Mouse (Mus musculus): ENCODE results near the gene Zfp87. TPM values are rescaled to one million over a fixed set of nuclear protein-coding genes. Genes with fewer than 3 reads are reported as not detected.

Gene Zfp87
- polyA plus RNA-seq (2014; fragmentation: Illumina TruSeq; extraction: RNeasy Lipid Tissue Mini Kit (QIAGEN cat#74804); ENCODE audit: low read depth, low replicate concordance): 23.8 TPM

DNA sequence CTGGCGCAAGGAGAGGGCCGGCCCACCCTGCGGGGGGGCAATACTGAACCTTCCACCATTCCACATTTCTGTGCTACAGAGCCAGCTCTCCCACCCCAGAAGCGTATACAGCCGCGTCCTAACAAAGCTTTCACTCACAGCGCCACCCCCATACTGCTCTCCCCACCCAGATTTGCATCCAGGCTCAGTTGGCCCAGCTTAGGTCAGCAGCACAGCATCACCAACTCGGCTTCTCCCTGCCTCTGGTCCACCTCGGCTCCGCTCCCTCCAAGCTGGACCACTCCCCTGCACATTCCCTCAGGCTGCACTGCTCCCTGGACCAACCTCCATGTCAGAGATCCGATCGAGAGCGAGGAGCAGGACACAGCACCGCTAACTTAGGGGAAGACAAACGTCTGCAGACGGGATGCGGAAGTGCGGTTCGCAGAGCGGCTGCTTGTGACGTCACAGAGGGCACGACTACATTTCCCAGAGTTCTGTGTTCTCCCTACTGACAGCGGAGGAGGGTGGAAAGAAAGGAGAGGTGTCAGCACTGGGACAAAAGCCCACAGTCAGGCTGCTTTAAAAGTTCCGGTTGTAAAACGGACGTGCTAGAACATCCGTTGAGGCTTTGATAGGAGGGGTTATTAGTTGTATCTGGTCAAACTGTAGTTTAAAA is at the start of gene Zfp87, which contains the start of gene Gm26965:
Gene Zfp87, minus strand, starts transcription at position 425 of the 658 bp plus-strand sequence.
Gene Gm26965, minus strand, starts transcription at position 399 of the 658 bp plus-strand sequence.

DNA sequence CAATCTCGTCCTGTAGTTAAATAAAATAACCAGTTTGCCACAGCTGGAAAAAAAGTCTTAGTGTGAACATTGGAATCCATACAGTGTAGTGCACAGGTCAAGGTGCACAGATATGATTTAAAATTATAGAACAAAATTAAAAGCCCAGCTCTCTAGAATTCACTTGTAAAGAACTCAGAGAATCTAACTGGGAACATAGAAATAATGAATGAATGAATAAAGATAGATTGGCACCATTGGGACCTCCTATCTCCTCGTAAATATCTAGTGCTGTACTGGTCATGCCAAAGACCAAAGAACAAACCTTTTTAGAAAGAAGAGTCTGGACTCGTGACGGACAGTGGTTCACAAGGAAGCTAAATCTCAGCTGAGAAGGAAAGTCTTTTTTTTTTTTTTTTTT is 27.8 kb upstream of the Zfp87 start, which contains the start of gene Zfp748:
Gene Zfp748, minus strand, starts transcription at position 101 of the 400 bp plus-strand sequence.

DNA sequence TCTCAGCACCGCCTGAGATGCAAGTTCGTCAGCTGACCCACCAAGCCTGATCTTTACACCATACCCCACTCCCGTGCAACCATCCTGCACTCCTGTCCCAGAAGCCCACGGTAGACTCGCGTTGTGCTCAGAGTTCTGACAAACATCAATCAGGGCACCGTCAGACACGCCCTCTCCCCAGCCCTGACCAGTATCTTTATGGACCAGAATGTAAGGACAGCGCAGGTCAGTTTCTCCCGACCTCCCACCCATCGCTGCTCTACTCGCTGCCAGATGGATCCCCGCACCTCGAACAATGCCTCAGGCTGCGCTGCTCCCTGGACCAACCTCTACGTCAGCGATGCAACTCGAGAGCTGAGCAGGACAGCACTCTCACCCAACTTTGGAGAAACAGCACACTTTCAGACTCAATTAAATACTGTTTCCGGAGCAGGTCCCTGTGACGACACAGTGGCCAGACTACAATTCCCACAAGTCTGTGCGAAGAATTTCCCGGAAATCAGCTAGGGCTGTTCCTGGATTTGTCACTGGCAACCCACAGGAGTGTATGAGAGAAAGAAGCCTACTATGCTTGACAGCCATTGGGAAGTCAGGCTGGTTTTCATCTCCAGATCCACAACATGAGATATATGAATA is 25.8 kb downstream of the Zfp87 start, which contains the start of gene Zfp58:
Gene Zfp58, minus strand, starts transcription at position 472 of the 636 bp plus-strand sequence.

DNA sequence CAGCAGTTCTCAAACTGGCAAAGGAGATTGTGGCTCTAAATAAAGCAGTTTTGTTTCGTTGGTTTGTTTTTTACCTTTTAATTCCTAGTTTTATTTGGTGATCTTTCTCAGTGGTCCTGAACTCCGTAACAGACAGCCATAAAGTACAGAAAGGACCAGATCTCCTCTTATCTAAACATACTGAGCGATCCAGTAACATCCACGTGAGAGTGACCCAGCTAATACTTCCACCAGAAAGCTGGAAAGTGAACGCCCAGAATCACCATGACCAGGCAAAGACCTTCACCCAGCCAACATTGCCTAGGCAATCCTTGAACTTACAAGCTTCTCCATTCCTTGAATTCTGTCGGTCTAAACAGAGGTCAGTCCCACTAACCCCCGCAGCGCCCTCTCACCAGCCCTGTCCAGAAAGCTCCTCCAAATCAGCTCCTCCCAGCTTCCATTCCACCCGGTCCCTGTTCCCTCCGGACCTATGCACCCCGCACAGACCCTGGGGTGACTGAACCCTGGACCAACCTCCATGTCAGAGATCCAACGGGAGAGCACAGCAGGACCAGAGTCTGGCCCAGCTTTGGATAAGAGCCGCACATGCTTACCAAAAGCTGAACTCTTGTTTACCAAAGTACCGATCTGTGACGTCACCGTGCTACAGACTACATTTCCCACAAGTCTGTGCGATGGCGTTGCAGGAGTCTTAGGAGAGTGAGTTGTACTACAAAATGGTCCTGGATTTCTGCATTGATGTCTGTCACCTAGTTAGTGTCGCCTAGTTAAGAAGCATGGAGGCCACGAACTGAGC is 42.2 kb downstream of the Zfp87 start, which contains the start of gene Zfp874b:
Gene Zfp874b, minus strand, starts transcription at position 634 of the 799 bp plus-strand sequence.

Other genes starting within 250 kb of the Zfp87 start
- 9.5 TPM for gene Zfp458, start 247.7 kb downstream of the Zfp87 start, polyA plus RNA-seq (2014; fragmentation: Illumina TruSeq; extraction: RNeasy Lipid Tissue Mini Kit (QIAGEN cat#74804); ENCODE audit: low read depth, low replicate concordance)
- 2.1 TPM for gene Zfp457, start 219.7 kb downstream of the Zfp87 start, polyA plus RNA-seq (2014; fragmentation: Illumina TruSeq; extraction: RNeasy Lipid Tissue Mini Kit (QIAGEN cat#74804); ENCODE audit: low read depth, low replicate concordance)
- gene Zfp595, start 193.6 kb downstream of the Zfp87 start, polyA plus RNA-seq (2014; fragmentation: Illumina TruSeq; extraction: RNeasy Lipid Tissue Mini Kit (QIAGEN cat#74804); ENCODE audit: low read depth, low replicate concordance): 16.5 TPM
- not detected for gene Gm28044, start 165.6 kb downstream of the Zfp87 start, polyA plus RNA-seq (2014; fragmentation: Illumina TruSeq; extraction: RNeasy Lipid Tissue Mini Kit (QIAGEN cat#74804); ENCODE audit: low read depth, low replicate concordance)
- 12.6 TPM for gene Zfp953, start 165.6 kb downstream of the Zfp87 start, polyA plus RNA-seq (2014; fragmentation: Illumina TruSeq; extraction: RNeasy Lipid Tissue Mini Kit (QIAGEN cat#74804); ENCODE audit: low read depth, low replicate concordance)
- gene Gm28041, start 150.4 kb downstream of the Zfp87 start, polyA plus RNA-seq (2014; fragmentation: Illumina TruSeq; extraction: RNeasy Lipid Tissue Mini Kit (QIAGEN cat#74804); ENCODE audit: low read depth, low replicate concordance): not detected
- 7.3 TPM for gene Zfp456, start 150.4 kb downstream of the Zfp87 start, polyA plus RNA-seq (2014; fragmentation: Illumina TruSeq; extraction: RNeasy Lipid Tissue Mini Kit (QIAGEN cat#74804); ENCODE audit: low read depth, low replicate concordance)
- gene Zfp429, start 126.4 kb downstream of the Zfp87 start, polyA plus RNA-seq (2014; fragmentation: Illumina TruSeq; extraction: RNeasy Lipid Tissue Mini Kit (QIAGEN cat#74804); ENCODE audit: low read depth, low replicate concordance): 16.3 TPM
- 3.8 TPM for gene Zfp459, start 104.8 kb downstream of the Zfp87 start, polyA plus RNA-seq (2014; fragmentation: Illumina TruSeq; extraction: RNeasy Lipid Tissue Mini Kit (QIAGEN cat#74804); ENCODE audit: low read depth, low replicate concordance)
- gene Zfp874a, start 74.6 kb downstream of the Zfp87 start, polyA plus RNA-seq (2014; fragmentation: Illumina TruSeq; extraction: RNeasy Lipid Tissue Mini Kit (QIAGEN cat#74804); ENCODE audit: low read depth, low replicate concordance): 86.6 TPM
- 39.0 TPM for gene Zfp874b, start 41.9 kb downstream of the Zfp87 start, polyA plus RNA-seq (2014; fragmentation: Illumina TruSeq; extraction: RNeasy Lipid Tissue Mini Kit (QIAGEN cat#74804); ENCODE audit: low read depth, low replicate concordance)
- 26.0 TPM for gene Zfp58, start 25.6 kb downstream of the Zfp87 start, polyA plus RNA-seq (2014; fragmentation: Illumina TruSeq; extraction: RNeasy Lipid Tissue Mini Kit (QIAGEN cat#74804); ENCODE audit: low read depth, low replicate concordance)
- not detected for gene Gm26965, start within 50 bp of the Zfp87 start, polyA plus RNA-seq (2014; fragmentation: Illumina TruSeq; extraction: RNeasy Lipid Tissue Mini Kit (QIAGEN cat#74804); ENCODE audit: low read depth, low replicate concordance)
- 23.0 TPM for gene Zfp748, start 27.7 kb upstream of the Zfp87 start, polyA plus RNA-seq (2014; fragmentation: Illumina TruSeq; extraction: RNeasy Lipid Tissue Mini Kit (QIAGEN cat#74804); ENCODE audit: low read depth, low replicate concordance)
- 34.3 TPM for gene Zfp729b, start 83.5 kb upstream of the Zfp87 start, polyA plus RNA-seq (2014; fragmentation: Illumina TruSeq; extraction: RNeasy Lipid Tissue Mini Kit (QIAGEN cat#74804); ENCODE audit: low read depth, low replicate concordance)
- not detected for gene Gm49345, start 111.6 kb upstream of the Zfp87 start, polyA plus RNA-seq (2014; fragmentation: Illumina TruSeq; extraction: RNeasy Lipid Tissue Mini Kit (QIAGEN cat#74804); ENCODE audit: low read depth, low replicate concordance)
- 32.0 TPM for gene Zfp729a, start 111.6 kb upstream of the Zfp87 start, polyA plus RNA-seq (2014; fragmentation: Illumina TruSeq; extraction: RNeasy Lipid Tissue Mini Kit (QIAGEN cat#74804); ENCODE audit: low read depth, low replicate concordance)
- 13.9 TPM for gene Zfp738, start 160.9 kb upstream of the Zfp87 start, polyA plus RNA-seq (2014; fragmentation: Illumina TruSeq; extraction: RNeasy Lipid Tissue Mini Kit (QIAGEN cat#74804); ENCODE audit: low read depth, low replicate concordance)
- gene Zfp65, start 203.0 kb upstream of the Zfp87 start, polyA plus RNA-seq (2014; fragmentation: Illumina TruSeq; extraction: RNeasy Lipid Tissue Mini Kit (QIAGEN cat#74804); ENCODE audit: low read depth, low replicate concordance): 40.3 TPM
- gene Zfp85, start 229.1 kb upstream of the Zfp87 start, polyA plus RNA-seq (2014; fragmentation: Illumina TruSeq; extraction: RNeasy Lipid Tissue Mini Kit (QIAGEN cat#74804); ENCODE audit: low read depth, low replicate concordance): 15.6 TPM

All from kidney, adult 10 weeks (tissue).